Mouse (Mus musculus) ovary, postnatal 14 days (tissue): ENCODE data around the gene Ralgds.
"Not testable (repeated sequence)": the region's sequence is repeated elsewhere in the genome, so short reads cannot be mapped to it uniquely, and the experiment has no call there.

ENCODE experiments used
- DNase-seq: peaks from one replicate; pipeline ENCODE4 v3.0.0; 2022; ENCODE audit warnings: low spot score

Ralgds gene

DNA sequence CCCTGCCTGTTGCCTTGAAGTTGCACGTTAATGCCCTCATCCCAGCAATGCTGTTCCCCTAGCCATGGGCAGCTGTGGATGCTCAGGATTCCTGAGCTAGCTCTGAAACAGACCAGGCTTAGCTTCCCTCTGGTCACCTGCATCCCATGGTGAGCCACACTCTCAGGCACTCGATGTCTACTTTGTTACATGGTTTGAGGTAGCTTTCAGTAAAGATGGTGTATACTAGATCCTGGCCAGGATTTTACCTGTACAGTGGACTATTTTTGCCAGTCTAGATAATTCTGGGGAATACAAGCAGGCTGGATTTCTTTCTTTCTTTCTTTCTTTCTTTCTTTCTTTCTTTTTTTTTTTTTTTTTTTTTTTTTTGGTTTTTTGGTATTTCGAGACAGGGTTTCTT lies 7.1 kb upstream of the Ralgds start, which contains the start of gene Gm10134:
Gene Gm10134, plus strand, starts transcription at position 301 of the 400 bp plus-strand sequence.
- DNase-seq: no peak

- DNase-seq: no peak
These were observed 6.6 kb upstream of the Ralgds start for GRCm38 (mm10) chr2:28506291-28506690.

- not testable (repeated sequence) for DNase-seq
These were observed 1.3 kb upstream of the Ralgds start for GRCm38 (mm10) chr2:28511600-28511999.

- no peak for DNase-seq
These were observed 776 bp downstream of the Ralgds start for GRCm38 (mm10) chr2:28513431-28514370.

GRCm38 (mm10) chr2:28514489-28514888 lies 1.6 kb downstream of the Ralgds start:
- peak; percentile 87 for DNase-seq

DNA sequence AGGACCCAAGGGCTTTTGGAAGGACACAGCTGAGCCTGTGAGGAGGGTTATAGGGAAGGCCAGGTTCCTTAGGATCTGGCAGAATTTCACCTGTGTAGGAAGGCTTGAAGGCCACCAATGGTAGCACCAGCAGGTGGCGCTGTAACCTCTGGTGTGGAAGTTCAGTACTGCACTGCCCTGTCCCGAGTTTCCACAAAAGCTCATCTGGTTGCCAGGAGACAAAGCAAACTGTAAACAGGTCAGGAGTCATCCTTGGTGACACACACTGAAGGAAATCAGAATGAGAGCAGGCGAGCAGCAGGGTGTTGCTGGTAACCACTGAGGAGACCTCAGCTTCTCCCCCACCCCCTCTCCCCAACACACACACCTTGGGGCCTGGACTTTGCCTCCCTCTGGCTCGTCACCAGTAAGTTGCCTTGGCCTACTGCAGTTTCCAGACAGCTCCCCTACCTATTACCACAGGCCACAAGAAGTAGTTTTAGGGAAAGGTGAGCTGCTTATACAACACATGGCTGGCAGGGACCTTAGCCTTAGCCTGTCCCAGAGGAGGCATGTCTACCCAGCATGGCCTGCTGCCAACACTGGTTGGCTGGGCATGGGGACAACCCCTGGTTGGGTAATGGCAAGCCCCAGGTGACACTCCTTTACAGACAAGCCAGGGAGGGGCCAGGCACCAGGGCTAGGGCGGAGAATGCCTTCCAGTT lies 4.4 kb downstream of the Ralgds start:
- peak; percentile 70 for DNase-seq

GRCm38 (mm10) chr2:28518231-28518630 lies 5.3 kb downstream of the Ralgds start:
- DNase-seq: no peak

DNA sequence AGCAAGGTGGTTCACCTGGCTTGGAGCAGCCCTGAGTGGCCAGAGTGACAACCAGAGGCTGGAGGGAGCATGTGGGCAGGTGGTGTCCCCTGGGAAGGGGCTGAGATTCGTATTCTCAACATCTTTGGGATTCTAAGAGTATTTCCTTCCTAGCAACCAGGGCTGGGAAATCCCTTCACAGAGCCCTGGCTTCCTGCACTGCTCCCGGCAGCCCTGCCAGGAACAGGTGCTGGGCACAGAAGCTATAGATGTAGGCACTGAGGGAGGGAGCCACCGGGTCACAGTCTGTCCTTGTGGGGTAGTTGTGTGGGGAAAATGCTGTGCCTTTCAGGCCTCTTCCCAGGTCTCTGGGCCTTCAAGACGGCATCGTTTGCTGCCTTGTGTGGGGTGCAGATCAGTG lies 7.7 kb downstream of the Ralgds start:
- DNase-seq: no peak

- no peak for DNase-seq
These were observed 8.7 kb downstream of the Ralgds start for GRCm38 (mm10) chr2:28521571-28522151.

DNA sequence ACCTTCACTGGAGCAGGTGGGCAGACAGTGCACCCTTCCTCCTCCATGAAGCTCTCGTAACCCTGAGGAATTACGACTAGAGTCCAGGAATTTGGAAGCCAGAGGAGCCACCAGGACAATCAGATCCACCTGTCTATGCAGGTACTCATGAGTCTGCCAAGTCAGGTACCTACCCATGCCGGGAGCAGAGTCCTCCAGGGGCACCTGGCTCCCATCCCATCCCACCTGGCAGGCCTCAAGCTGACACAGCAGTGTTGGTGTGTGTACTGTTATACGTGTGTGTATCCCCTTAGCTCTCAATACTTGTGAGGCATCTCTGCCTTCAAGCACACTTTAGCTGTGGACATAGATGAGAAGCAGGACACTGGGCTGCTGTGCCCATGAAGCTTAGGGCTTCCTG lies 9.2 kb downstream of the Ralgds start:
- no peak for DNase-seq

GRCm38 (mm10) chr2:28523643-28524117 lies 10.8 kb downstream of the Ralgds start:
- peak; percentile 86 for DNase-seq

DNA sequence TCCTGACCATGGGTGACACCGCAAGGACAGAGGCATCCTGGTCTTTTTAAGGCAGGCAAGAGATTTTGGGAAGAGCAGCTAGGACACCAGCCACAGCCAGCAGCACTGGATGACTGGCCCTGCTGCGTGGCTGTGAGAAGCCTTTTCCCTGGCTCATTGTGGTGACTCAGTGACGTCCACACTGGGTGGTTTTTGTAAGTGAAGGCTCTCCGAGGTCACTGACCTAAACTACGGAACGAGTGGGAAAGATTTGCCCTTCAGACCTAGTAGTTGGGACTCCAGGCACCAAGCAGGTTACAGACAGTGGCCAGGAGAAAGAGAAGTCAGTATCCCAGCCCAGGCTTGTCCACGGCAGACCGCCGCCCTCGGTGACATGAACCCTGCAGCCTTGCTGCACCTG lies 11.5 kb downstream of the Ralgds start:
- no peak for DNase-seq

- peak; percentile 31 for DNase-seq
These were observed 12.5 kb downstream of the Ralgds start for GRCm38 (mm10) chr2:28525219-28525942.

GRCm38 (mm10) chr2:28525943-28526876 lies 13.3 kb downstream of the Ralgds start:
- no peak for DNase-seq

GRCm38 (mm10) chr2:28527436-28528353 lies 14.8 kb downstream of the Ralgds start:
- DNase-seq: no peak

- no peak for DNase-seq
These were observed 15.4 kb downstream of the Ralgds start for GRCm38 (mm10) chr2:28528354-28528730.

DNA sequence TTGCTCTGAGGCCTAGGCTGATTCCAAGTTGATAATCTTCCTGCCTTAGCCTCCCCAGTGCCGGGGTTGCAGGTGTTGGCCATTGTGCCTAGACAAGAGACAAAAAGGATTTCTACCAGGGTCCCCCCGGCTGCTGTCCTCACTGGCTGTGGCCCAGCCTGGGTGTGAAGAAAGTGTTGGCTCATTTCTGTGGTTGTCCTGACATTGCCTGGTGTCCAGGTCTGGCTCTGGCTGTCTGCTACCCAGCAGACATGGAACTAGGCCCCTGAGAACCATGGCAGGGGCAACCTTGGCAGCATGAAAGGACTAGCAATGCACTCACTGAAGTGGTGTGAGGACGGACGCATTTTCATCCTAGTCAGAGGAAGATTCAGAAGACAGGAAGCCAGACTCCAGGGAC lies 16.9 kb downstream of the Ralgds start:
- no peak for DNase-seq

DNA sequence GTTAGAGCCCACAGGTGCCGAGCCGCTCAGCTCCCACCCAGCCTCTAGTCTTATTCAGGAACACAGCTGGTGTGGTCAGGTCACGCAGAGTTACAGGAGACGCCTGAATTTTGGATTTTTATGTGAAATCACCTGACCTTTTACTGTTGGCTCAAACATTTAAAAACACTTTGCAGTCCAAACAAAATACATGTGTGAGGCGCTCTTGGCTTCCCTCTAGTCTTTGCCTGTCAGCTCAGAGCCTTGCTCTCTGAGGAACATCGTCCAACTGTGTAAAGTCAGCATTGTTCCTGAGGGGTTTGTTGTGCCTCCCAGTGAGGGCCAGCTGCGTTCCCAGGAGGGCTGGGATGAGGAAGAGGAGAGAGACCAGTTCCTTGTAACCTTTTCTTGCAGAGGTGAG lies 17.4 kb downstream of the Ralgds start:
- DNase-seq: no peak

DNA sequence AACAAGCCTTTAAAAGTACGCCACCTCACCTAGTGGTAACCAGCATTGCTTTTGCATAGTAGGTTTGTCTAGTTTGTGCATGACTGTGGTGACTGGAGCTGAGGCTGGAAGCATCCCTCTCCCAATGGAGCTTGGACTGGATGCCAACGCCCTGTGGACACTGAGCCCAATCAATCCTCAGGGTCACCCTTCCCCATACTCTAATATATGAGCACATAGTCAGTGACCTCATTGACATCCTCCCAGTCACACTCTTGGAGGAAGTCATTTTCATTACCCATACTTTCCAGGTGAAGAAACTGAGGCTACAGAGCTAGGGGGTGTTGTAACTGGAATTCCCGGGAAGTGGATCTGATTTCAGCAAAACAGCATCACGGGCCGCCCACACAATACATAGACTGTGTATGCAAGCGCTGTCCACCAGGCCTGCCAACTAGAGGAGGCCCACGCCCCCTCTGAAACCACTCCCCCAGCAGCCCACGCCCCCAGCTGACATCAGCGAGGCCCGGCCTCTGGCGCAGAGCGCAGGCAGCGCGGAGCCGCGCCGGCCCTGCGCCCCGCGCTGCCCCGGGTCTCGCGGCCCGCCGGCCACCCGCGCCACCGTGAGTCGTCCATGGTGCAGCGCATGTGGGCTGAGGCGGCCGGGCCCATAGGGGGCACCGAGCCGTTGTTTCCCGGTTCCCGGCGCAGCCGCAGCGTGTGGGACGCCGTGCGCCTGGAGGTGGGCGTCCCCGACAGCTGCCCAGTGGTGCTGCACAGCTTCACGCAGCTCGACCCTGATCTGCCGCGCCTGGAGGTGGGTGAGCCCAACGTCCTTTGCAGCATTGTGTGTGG lies 20.2 kb downstream of the Ralgds start:
- peak; percentile 86 for DNase-seq
